Mouse (Mus musculus) stomach, embryonic 16.5 days (tissue): Measurements from ENCODE around the gene Btnl1. TPM values are rescaled to one million over a fixed set of nuclear protein-coding genes. Genes with fewer than 3 reads are reported as not detected.
A peak's percentile ranks its signal among the peaks of the same experiment; 100 is the strongest.

ENCODE experiments used
- ATAC-seq: fragments of 200-750 bp; cut with Nextera tagmentation; 2 replicates; pipeline ENCODE4 v1.8.0; 2017; ENCODE audit warnings: moderate number of reproducible peaks, moderate TSS enrichment; ENCODE audit not compliant: insufficient read depth, low FRiP score
- H3K27ac ChIP-seq: fragments of 300-500 bp; sonication (generic); 2 replicates; pipeline ENCODE4 v1.5.1; 2014; ENCODE audit warnings: low read length
- H3K27me3 ChIP-seq: fragments of 300-500 bp; sonication (generic); 2 replicates; pipeline ENCODE4 v1.6.1; 2014; ENCODE audit warnings: low read length, control low read depth, mixed read lengths; ENCODE audit not compliant: control insufficient read depth, insufficient read depth
- H3K36me3 ChIP-seq: fragments of 300-500 bp; sonication (generic); 2 replicates; pipeline ENCODE4 v1.6.1; 2014; ENCODE audit warnings: low read length; ENCODE audit not compliant: control insufficient read depth, insufficient read depth
- H3K4me1 ChIP-seq: fragments of 300-500 bp; sonication (generic); 2 replicates; pipeline ENCODE4 v1.6.1; 2014; ENCODE audit warnings: low read length, control low read depth, mixed read lengths; ENCODE audit not compliant: control insufficient read depth, insufficient read depth
- H3K4me2 ChIP-seq: fragments of 300-500 bp; sonication (generic); 2 replicates; pipeline ENCODE4 v1.6.1; 2014; ENCODE audit warnings: low read depth, low read length, mixed read lengths
- H3K4me3 ChIP-seq: fragments of 300-500 bp; sonication (generic); replicated peaks from 2 replicates; pipeline ENCODE4 v1.5.1; 2014; ENCODE audit warnings: mild to moderate bottlenecking, low read length
- H3K9ac ChIP-seq: fragments of 300-500 bp; sonication (generic); 2 replicates; pipeline ENCODE4 v1.6.1; 2014; ENCODE audit warnings: low read length
- H3K9me3 ChIP-seq: fragments of 300-500 bp; sonication (generic); replicated peaks from 2 replicates; pipeline ENCODE4 v1.6.1; 2016; ENCODE audit warnings: low read length, control low read depth; ENCODE audit not compliant: control insufficient read depth
- WGBS: fragments of 180-500 bp; shearing (Covaris S2); extraction: QIAGEN DNeasy Blood & Tissue Kit; methylation state at CpG from one replicate; pipeline ENCODE4 v1.1.7; 2014; 5-methylcytosine and 5-hydroxymethylcytosine counted together
- polyA plus RNA-seq: library from polyadenylated mRNA; unstranded; fragments of >200 nt; fragmentation: Nextera tagmentation; extraction: Ambion mirVana; gene quantifications from 2 replicates; pipeline ENCODE4 v1.2.1, GENCODE M21; 2015

Btnl1 gene
- polyA plus RNA-seq, 1 experiment from 2014 or later = 3.5 TPM

DNA sequence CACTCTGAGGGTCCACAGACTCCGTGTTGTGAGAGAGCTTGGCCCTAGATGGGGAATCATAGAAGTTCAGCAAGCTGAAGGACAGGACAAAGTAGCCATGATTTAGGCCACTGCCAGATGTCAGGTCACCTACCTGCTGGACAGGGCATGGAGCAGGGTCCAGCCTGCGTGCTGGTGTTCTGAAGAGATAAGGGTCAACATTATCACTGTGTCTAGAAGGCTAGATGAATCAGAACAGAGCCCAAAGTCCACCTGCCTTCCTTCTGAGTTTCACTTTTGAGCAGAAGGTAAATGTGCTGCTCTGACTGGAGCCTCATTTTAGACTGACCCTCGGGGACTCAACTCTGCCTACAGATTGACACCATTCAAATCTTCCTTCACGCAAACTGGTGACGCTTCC is 22.4 kb upstream of the Btnl1 start, which contains the start of gene Btnl2:
Btnl2 (plus strand) TSS at position 284 of the 400 bp plus-strand sequence.
- Histone ChIP-seq H3K4me3 (no peak within 1 kb of the TSS), H3K27me3 (no peaks in the 10 kb centered on the region), H3K4me2 (no peak within 1 kb of the TSS), H3K9ac (no peak within 1 kb of the TSS), H3K36me3 (no peaks in the 10 kb centered on the region), H3K4me1 (no peaks in the 10 kb centered on the region), H3K27ac (no peak within 1 kb of the TSS), H3K9me3 (no peaks in the 10 kb centered on the region)
- 78% methylated on average over 5 of the region's 5 CpGs for WGBS
- peak; percentile 50; the same call in 1 of the 2 replicates for ATAC-seq

DNA sequence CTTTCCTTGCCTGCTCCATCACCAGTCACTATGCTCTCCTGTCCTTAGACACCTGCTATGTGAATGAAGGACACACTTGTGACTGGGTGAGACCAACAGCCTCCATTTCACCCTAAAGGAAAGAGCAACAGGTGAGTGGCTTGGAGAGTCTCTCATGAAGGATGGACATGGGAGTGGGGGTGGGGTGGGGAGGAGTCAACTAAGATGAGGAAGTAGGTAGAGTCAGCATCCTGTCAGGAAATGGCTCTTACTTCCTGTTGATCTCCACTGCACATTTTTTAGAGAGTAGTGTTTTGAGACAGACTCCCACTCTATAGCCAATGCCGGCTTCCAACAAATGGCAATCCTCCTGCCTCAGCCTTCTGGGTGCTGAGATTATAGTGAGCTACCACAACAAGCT is 22.0 kb upstream of the Btnl1 start:
- Histone ChIP-seq H3K27me3 (no peaks in the 10 kb centered on the region), H3K36me3 (no peaks in the 10 kb centered on the region), H3K9me3 (no peaks in the 10 kb centered on the region), H3K4me2 (no peak overlapping the region), H3K9ac (no peak overlapping the region), H3K4me3 (no peak overlapping the region), H3K4me1 (no peaks in the 10 kb centered on the region), H3K27ac (no peak overlapping the region)
- WGBS = 82% methylated on average over 1 of the region's 1 CpGs
- no peak for ATAC-seq

DNA sequence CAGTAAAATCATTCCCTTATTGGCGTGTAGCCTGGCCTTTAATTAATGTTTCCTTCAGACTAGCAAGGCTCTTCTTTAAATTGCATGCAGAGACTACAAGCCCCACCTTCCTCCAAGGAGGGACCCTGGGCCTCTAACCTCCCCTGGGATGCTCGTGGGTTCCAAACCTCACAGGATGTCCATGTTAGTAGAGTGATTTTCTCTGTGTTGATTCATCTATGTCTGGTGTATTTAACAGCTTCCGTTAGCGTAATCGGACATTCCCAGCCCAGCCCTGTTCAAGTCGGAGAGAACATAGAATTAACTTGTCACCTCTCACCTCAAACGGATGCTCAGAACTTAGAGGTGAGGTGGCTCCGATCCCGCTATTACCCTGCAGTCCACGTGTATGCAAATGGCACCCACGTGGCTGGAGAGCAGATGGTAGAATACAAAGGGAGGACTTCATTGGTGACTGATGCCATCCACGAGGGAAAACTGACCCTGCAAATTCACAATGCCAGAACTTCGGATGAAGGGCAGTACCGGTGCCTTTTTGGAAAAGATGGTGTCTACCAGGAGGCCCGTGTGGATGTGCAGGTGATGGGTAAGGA is 13.9 kb upstream of the Btnl1 start:
- no peak for ATAC-seq
- no peak overlapping the region for H3K4me3 ChIP-seq
- no peaks in the 10 kb centered on the region for H3K4me1 ChIP-seq
- H3K9ac ChIP-seq = no peak overlapping the region
- H3K9me3 ChIP-seq = no peaks in the 10 kb centered on the region
- H3K36me3 ChIP-seq = no peaks in the 10 kb centered on the region
- H3K27me3 ChIP-seq = no peaks in the 10 kb centered on the region
- WGBS = 81% methylated on average over 15 of the region's 15 CpGs
- H3K4me2 ChIP-seq = no peak overlapping the region
- no peak overlapping the region for H3K27ac ChIP-seq

DNA sequence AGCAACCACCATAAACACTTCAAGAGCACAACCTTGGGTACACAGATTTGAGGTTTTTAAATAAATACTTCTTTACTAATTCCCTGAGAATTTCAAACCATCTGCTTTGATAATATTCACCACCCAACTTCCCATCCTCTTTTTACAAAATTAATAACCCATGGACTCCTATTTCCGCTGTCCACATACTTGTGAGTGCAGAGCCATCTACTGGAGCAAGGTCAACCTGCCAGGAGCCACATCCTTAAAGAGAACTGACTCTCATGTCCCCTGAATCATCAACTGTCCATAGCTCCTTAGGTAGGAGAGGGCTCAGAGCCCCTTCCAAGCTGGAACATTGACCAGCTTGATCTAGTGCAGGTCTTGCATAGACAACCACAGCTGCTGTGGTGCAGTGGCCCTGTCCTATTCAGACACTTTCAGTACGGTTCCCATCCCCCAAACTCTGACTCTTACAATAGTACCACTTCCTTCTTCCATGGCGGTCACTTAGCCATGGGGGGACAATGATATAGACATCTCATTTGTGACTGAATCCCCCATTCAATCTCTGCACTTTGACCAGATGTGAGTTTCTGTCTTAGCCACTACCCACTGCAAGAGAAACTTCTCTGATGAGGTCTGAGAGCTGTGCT is 13.1 kb upstream of the Btnl1 start:
- WGBS = 79% methylated on average over 3 of the region's 3 CpGs
- no peaks in the 10 kb centered on the region for H3K36me3 ChIP-seq
- H3K27me3 ChIP-seq = no peaks in the 10 kb centered on the region
- no peaks in the 10 kb centered on the region for H3K4me1 ChIP-seq
- no peak overlapping the region for H3K4me3 ChIP-seq
- H3K9ac ChIP-seq = no peak overlapping the region
- no peak overlapping the region for H3K4me2 ChIP-seq
- H3K27ac ChIP-seq = no peak overlapping the region
- no peak for ATAC-seq
- no peaks in the 10 kb centered on the region for H3K9me3 ChIP-seq

DNA sequence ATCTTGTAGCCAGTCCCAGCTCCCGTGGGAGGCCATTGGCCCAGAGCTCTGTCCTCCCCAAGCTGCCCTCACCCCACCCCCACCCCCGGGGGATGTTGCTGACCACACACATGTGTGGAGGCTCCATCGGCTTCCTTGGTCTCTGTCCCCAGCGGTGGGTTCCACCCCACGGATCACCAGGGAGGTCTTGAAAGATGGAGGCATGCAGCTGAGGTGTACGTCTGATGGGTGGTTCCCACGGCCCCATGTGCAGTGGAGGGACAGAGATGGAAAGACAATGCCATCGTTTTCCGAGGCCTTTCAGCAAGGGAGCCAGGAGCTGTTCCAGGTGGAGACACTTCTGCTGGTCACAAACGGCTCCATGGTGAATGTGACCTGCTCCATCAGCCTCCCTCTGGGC is 11.9 kb upstream of the Btnl1 start:
- no peak overlapping the region for H3K27ac ChIP-seq
- H3K27me3 ChIP-seq = no peaks in the 10 kb centered on the region
- no peak overlapping the region for H3K4me3 ChIP-seq
- no peak overlapping the region for H3K9ac ChIP-seq
- WGBS = 70% methylated on average over 10 of the region's 10 CpGs
- no peaks in the 10 kb centered on the region for H3K36me3 ChIP-seq
- no peaks in the 10 kb centered on the region for H3K4me1 ChIP-seq
- H3K4me2 ChIP-seq = no peak overlapping the region
- ATAC-seq = no peak
- no peaks in the 10 kb centered on the region for H3K9me3 ChIP-seq

DNA sequence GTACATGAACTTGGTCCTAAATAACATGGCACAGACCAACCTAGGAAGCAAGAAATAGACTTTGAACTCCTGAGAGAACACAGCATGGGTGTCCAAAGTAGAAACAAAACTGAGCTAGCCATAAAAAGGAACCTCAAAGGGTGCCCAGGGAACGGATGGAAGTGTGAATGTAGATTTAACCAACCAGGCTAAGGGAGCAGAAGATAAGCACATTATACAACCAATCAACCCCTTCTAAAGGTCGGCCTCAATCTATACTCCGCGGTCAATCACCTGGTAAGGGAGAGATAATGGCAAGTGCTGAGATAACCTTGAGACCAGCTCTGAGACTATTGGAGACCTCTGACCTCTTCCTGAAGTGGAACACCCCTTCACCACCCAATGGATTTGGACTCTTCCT is 6.4 kb upstream of the Btnl1 start:
- Histone ChIP-seq H3K27me3 (no peaks in the 10 kb centered on the region), H3K9ac (no peak overlapping the region), H3K4me2 (no peak overlapping the region), H3K4me3 (no peak overlapping the region), H3K36me3 (no peaks in the 10 kb centered on the region), H3K4me1 (no peaks in the 10 kb centered on the region), H3K9me3 (no peaks in the 10 kb centered on the region), H3K27ac (no peak overlapping the region)
- 55% methylated on average over 4 of the region's 4 CpGs for WGBS
- ATAC-seq = no peak

DNA sequence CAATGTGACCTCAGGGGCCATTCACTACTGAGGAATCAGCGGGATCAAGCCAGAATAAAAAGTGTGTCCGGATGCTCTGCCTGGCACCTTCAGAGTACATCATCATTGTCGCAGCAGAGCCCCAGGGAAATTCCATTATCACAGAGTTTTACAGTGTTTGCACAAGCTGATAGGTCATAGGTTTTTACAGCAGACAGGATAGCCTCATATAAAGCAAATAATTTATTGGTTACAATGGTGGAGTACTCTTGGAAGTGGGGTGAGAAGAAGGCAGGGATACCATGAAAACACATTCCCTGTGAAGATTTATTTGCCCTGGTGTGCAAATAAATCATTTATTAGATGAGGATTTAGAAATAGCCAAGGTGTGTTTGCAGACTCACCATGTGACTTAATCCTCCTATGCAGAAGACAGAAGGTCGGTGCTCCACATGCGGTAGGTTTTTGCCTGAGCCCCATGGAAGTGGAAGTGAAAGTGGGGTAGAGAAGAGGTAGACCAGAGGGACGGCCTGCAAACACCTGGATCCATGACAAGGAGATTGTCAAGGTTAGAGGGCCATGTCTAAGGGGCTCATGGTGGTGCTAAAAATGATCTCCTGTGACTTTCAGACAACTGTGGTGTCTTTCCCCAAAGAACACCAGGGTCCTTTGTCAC is 3.8 kb upstream of the Btnl1 start:
- no peak overlapping the region for H3K9ac ChIP-seq
- no peak overlapping the region for H3K4me3 ChIP-seq
- no peak for ATAC-seq
- no peaks in the 10 kb centered on the region for H3K27me3 ChIP-seq
- no peaks in the 10 kb centered on the region for H3K9me3 ChIP-seq
- H3K36me3 ChIP-seq = no peaks in the 10 kb centered on the region
- WGBS = 63% methylated on average over 6 of the region's 6 CpGs
- no peak overlapping the region for H3K27ac ChIP-seq
- H3K4me1 ChIP-seq = no peaks in the 10 kb centered on the region
- H3K4me2 ChIP-seq = no peak overlapping the region

DNA sequence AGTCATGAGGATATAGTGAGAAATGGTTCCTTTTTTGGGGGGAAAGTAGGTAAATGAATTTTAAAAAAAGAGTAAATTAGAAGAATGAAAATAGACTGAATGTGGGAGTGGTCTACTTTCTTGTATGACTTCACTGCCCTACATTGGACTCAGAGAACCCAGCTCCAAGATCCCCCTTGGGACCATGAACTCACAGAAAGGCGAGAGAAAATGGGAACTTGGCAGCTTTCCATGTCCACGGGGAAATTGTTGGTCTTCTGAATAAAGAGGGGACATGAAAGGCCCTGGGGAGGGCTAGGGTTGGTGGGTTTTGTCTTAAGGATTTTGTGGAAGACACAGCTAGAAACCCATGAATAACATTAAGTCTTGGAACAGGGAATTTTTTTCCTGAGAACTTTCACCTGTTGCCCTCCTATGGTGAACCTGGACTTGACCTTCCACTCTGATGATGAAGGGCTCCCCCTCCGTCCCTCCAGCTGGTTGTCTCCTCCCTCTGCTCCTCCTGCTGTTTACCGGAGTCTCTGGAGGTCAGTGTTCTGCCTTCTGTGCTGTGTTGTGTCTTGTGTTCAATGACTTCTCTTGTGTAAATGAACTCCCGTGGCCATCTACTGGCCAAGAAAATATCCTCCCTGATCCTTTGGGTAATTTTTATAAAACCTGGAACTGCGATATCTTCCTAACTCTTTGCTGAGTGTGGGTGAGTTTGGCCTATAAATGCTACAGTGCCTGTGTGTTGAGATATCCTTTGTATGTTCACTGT is 698 bp downstream of the Btnl1 start:
- no peaks in the 10 kb centered on the region for H3K9me3 ChIP-seq
- ATAC-seq = no peak
- no peaks in the 10 kb centered on the region for H3K4me1 ChIP-seq
- no peak overlapping the region for H3K4me2 ChIP-seq
- no peak overlapping the region for H3K9ac ChIP-seq
- WGBS = 46% methylated on average over 6 of the region's 6 CpGs
- no peaks in the 10 kb centered on the region for H3K36me3 ChIP-seq
- H3K27me3 ChIP-seq = no peaks in the 10 kb centered on the region
- H3K4me3 ChIP-seq = no peak overlapping the region
- H3K27ac ChIP-seq = no peak overlapping the region

DNA sequence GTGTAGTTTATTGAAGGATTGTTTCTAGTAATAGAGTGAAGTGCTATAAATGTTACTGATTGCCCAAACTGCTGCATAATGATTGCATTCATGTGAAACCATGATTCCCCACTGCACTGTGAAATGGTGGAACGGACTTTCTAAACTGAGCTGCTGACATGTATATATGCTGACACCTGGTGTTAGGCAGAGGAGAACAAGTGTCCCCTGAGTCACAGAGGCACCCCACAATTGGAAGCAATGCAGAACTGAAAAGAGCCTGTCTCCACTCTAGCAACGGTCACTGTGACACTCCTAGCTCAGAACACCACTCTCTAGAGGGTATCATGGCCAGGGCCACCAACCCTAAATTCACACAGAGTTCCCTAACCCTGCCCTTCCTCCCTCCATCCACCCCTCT is 1.8 kb downstream of the Btnl1 start:
- no peaks in the 10 kb centered on the region for H3K27me3 ChIP-seq
- no peak overlapping the region for H3K27ac ChIP-seq
- H3K4me2 ChIP-seq = no peak overlapping the region
- no peak overlapping the region for H3K9ac ChIP-seq
- 76% methylated on average over 2 of the region's 2 CpGs for WGBS
- no peaks in the 10 kb centered on the region for H3K9me3 ChIP-seq
- H3K4me1 ChIP-seq = no peaks in the 10 kb centered on the region
- ATAC-seq = no peak
- no peaks in the 10 kb centered on the region for H3K36me3 ChIP-seq
- H3K4me3 ChIP-seq = no peak overlapping the region
